Mouse (Mus musculus) brain, embryonic 14.5 days (tissue): ENCODE measurements around the gene Il20rb. TPM values are rescaled to one million over a fixed set of nuclear protein-coding genes. Genes with fewer than 3 reads are reported as not detected.

Experiments used
- DNase-seq: peaks from one replicate; pipeline ENCODE4 v3.0.0-alpha.2; 2011; ENCODE audit warnings: low read depth
- CTCF ChIP-seq: fragments of 200-500 bp; IDR thresholded peaks from 2 replicates; pipeline ENCODE4 v1.5.1; 2012; ENCODE audit warnings: inconsistent platforms, mild to moderate bottlenecking, moderate library complexity, borderline replicate concordance; ENCODE audit not compliant: insufficient read depth, insufficient read length; ENCODE audit errors: extremely low read depth
- POLR2A ChIP-seq: fragments of 200-500 bp; IDR thresholded peaks from 2 replicates; pipeline ENCODE4 v1.6.1; 2012; ENCODE audit warnings: mild to moderate bottlenecking, inconsistent platforms, borderline replicate concordance; ENCODE audit not compliant: poor library complexity, insufficient read depth, insufficient read length, severe bottlenecking; ENCODE audit errors: extremely low read depth
- polyA plus RNA-seq: library from polyadenylated mRNA; depleted of rRNA; stranded (reverse); fragments of >200 nt; gene quantifications from 2 replicates; pipeline ENCODE4 v1.2.3, GENCODE M21; 2012

Il20rb gene
- polyA plus RNA-seq, 1 experiment = 2.2 TPM

DNA sequence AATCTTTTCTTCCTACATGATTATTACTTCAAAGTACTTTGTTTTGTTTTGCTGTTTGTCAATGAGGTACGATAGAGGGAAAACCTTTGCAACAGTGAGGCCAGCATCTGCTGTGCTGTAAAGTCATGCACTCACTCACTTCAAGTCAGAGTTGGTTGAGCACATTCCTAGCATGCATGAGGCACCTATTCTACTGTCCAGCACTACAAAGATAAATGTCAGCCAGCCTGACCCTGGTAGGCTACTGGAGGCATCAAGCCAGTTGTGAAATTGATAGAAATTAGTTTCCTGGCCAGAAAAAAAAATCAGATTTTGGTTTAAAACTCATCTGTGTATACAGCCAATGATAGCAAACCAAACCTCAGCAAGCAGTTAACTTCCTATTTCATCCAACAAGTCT lies 4.8 kb upstream of the Il20rb start:
- DNase-seq = no peak
- TF ChIP-seq POLR2A (no peak), CTCF (no peak)

DNA sequence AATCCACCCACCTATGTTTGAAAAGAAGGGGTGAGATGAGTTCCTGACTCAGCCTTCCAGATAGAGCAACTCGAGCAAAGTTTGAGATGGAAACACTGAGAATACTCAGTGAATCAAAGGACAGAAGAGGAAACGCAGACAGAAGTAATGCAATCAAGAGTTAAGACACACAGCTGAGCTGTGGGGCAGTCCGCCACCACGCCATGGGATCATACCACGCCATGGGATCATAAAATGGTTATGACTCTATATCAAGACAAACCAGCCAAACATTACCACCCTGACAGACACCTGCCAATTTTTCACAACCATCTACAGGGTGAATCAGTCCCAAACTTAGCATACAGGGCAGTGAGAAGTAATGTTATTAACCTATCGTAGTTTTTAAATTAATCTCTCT lies 2.4 kb upstream of the Il20rb start:
- no peak for TF ChIP-seq CTCF
- TF ChIP-seq POLR2A = no peak
- no peak for DNase-seq

DNA sequence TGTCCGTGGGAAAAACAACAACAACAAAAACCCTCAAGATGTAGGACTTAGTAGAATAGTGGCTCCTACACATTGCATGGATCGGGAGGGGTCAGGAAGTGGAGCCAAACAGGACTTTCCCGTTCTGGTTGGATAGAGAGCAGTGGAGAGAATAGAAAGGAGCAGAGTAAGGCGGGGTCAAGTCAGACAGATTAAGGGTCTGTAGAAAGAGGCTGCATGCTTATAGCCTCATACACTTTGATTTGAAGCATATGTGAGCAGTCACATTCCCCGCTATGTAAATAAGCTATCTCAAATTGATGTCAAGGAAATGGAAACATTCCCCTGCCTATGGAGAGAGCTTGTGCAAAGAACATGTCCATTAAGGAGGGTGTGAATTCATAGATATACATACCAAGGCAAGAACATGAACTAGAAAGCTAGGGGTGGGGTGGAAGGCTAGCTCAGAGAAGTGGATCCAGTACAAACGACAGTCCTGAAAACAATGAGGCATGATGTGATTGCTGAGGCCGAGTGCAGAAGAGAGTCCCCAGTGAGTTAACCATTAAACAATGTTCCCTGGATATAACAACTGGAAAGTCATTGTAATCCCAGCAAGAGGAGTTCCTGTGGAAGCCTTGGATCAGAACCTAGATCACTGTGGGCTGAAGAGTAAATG lies 1.6 kb upstream of the Il20rb start:
- DNase-seq = no peak
- TF ChIP-seq POLR2A = no peak
- no peak for TF ChIP-seq CTCF

DNA sequence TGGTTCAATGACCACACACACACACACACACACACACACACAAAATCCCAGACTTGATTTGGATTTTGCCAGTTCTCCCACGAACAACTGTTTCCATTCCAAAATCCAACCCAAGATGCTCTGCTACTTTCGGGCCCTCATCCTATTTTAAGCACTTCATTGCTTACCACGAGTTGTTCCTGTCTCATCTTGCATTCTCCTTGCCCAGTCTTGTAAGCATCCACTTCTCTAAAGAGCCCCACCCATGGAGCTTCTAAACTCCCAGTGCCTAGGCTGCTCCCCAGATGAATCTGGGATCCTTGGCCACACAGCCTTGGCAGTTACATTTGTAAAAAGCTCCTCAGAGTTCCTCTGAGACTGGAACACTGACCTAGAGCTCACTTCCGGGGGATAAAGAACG lies 3.3 kb downstream of the Il20rb start:
- TF ChIP-seq POLR2A = no peak
- TF ChIP-seq CTCF = no peak
- DNase-seq = no peak

DNA sequence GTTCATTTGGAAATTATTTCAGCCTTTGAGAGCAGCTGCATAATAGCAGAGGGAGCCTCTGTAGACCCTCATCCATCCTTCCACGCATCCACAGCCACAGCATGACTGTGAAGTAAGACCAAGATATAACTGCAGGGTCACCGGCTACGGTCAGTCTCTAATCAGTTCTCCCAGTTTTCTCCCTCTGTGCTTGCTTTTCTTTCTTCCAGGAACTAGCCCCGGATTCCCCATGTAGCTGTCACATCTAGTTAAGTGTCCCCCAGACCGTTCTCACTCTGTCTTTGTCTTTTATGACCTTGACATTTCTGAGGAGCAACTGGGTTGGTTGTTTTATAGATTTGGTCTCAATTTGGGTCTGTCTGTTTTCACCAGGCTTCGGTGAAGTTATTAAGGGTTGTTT lies 5.0 kb downstream of the Il20rb start:
- no peak for DNase-seq
- TF ChIP-seq POLR2A (no peak), CTCF (no peak)

DNA sequence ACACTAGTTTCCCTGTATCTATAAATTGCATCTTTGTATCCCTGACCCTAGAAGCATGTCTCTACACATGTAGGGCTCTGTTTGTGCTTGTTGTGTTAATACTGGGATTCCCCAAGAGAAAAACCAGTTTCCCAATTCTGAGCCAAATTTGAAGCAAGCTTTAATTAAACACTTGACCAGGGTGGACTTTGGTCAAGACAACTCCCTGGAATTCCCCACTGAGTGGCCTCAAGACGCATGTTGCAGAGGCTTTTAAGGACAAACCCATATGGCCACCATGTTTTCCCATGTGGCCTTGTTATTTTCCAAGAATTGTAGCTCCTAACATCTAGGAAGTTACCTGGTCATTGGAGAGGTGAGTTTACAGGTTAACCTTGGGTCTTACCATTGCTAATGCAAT lies 12.5 kb downstream of the Il20rb start:
- DNase-seq = no peak
- no peak for TF ChIP-seq POLR2A
- TF ChIP-seq CTCF = no peak

DNA sequence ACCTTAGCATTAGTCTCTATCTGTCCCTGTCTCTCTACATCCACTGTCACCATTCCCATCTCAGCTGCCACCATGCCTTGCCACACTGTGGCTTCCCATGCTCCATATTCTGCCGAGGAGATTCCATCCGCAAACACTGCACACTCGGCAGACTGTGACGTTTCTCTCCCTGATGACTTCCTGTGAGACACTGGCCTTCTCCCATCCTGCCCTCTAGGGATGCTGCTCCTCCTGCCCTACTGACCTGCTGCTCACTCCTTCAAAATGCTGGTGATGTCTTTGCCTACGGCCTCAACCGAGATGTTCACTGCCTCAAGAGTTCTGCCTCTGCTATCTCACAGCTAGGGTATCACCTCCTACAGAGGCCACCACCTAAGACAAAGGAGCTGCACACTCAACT lies 13.2 kb downstream of the Il20rb start:
- DNase-seq = no peak
- TF ChIP-seq POLR2A = no peak

DNA sequence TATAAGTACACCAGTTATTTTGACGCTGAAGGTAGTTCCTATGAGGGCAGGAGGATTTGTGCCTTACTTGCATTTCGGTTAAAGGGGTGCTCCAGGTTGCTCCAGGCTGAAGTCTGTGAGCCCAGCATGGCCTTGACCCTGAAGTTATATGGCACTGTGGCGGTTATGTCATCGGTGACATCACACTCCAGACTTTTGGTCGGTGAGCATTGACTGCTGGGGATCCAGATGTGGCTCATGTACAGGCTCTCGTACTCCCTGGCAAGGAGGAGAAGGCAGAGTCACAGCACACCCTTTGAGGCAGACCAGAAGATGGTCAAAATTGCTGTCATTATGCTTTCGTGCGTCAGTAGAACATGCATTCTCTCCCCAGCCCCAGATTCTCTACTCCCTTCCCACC lies 13.7 kb downstream of the Il20rb start:
- no peak for DNase-seq
- TF ChIP-seq CTCF = no peak
- no peak for TF ChIP-seq POLR2A

DNA sequence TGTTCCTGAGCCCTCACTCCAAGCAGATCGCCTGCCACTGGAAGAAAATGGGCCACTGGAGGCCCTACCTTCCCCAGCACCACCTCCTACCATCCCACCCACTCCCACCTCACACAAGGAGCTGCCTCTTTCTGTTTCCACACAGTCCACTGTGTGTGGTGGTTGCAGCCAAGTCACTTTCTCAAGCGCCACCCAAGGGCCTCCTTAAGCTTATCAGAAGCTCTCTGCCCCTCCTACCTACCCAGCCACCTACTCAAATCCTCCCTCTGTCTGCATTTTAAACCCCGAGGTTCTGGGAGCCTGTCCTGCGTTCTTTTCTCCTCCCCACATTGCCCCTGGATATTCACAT lies 15.0 kb downstream of the Il20rb start:
- no peak for DNase-seq
- no peak for TF ChIP-seq POLR2A
- TF ChIP-seq CTCF = no peak

DNA sequence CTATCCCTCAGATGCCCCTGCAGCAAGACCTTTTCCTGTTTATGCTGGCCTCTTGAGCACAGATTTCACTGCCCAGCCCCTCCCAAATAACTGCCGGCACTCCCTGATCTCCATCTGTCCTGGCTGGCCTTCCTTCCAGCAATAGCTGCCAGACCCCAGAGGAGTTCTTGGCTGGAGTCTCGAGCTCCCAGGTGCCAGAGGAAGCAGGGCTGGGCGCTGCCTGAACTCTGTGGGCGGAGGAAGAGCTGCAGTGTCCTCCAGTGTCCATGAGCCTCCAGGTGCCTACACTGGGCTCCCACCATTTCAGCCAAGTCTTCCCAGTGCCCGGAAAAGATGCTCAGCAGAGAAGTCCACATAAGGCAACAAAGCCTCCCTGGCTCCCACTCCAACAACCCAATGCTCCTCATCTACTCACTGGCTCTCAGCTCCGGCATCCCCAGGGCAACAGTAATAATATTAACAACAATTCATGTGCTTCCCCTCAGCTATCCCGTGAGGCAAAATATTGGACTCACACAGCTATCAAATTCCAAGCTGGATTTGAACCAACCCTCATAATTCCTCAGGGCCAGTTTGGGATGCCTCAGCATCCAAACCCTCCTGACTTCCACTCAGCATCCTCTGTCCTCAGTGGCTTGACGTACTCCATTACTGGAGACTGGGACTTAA lies 15.5 kb downstream of the Il20rb start:
- TF ChIP-seq CTCF (no peak), POLR2A (no peak)

DNA sequence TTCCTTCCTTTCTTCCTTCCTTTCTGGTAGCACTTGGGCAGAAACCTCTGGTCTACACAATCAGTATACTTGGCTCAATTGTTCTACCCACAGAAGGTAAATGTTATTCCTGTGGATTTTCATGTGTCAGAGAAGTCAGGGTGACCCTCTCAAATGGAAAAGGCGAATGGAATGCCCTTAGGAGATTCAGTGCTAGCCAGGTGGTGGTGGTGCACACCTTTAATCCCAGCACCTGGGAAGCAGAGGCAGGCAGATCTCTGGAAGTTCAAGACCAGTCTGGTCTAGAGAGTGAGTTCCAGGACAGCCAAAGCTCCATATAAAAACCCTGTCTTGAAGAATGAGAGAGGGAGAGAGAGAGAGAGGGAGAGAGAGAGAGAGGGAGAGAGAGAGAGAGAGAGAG lies 16.4 kb downstream of the Il20rb start:
- DNase-seq = no peak
- TF ChIP-seq POLR2A (no peak), CTCF (no peak)

More for the DNA sequence above, 15.5 kb downstream of the Il20rb start:
- peak; percentile 68 for DNase-seq

DNA sequence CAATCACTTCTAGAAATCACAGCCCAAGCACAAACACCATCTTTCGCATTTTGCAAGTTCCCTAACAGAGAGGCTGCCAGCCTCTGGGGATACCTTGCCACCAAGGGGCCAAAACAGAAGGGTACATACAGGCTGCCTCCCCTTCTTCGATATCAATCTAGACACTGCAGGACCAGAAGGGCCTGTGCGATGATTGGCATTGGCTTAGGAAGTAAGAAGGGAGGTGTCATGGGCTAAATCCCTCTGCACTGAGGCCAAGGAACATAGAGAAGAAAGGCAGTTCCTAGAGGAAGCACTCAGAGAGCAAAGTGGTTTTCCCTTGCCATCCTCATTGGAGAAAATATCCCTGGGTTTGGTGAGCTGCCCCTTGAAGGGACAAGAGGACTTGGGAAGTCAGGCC lies 16.9 kb downstream of the Il20rb start:
- no peak for DNase-seq
- TF ChIP-seq CTCF (no peak), POLR2A (no peak)

DNA sequence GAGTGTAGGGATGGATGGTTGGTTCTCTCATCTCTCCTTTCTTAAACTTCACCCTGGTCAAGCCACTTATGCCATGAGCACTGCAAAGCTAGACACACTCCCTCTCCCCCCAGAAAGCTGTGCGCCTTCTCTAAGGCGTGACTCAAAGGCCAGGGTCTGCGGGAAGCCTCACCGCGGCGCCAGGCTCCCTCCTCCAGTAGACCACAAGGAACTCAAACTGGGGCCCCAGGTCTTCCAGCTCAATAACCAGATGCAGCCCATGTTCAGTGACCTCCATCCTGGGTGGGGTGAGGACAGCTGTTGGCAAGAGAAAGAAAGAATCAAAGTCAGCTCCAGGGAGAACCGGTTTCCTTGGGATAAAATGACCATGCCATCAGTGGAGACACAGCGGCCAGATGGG lies 18.4 kb downstream of the Il20rb start:
- DNase-seq = no peak

DNA sequence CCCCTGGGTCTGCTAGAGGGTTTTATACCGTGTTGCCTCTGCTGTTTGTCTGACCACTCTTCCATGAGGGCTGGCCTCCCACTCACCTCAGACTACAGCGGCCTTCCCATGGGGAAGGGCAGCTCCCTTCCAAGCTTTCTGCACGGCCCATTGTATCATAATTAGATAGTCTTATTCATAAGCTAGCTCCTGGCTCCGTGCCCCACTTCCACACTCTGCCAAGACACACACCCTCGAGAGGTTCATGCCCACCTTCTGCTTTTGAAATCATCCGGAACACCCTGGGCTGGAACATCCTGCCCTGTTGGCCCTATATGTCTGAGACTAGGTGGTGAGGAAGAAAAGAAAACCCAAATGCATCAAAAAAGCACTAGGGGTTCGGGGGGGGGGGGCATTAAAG lies 18.9 kb downstream of the Il20rb start:
- peak; percentile 61 for DNase-seq
- TF ChIP-seq CTCF (no peak), POLR2A (no peak)

More for the DNA sequence above, 18.4 kb downstream of the Il20rb start:
- TF ChIP-seq CTCF (no peak), POLR2A (no peak)

DNA sequence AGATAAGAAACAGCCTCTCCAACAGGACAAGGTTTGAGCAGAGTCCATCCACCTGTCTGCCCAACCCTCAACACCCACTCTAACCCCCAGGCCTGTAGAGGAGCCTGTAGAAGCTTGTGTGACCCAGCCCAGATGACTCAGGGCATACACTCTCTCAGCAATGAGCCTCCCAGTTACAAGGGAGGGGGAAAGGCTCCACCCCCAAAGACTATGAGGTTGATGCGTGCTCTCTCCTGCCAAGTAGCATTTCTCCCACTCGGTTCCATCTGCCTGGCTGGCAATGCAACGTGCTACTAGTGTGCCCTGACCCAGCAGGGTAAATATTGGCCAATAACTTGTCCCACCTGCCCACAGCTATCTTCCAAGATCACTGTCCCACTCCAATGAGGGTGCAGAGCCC lies 19.8 kb downstream of the Il20rb start:
- DNase-seq = peak; percentile 37
- no peak for TF ChIP-seq CTCF
- no peak for TF ChIP-seq POLR2A

DNA sequence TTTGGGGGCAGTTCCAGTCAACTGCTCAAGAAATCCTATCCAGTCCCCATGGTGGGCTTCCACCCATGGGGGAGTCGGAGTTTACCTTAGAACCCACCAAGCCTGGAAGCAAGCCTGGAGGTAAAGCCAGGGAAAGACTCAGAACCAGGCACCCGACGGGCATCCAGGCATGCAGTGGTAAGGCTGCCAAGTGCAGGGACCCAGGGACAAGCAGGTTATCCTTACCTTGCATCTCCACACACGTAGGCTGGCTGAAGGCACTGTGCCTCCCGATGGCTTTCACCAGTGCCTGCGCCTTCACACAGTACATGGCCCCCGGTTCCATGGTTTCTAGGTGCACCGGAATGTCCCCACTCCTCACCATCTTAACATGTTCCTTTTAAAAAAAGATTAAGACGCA lies 20.6 kb downstream of the Il20rb start:
- no peak for DNase-seq
- TF ChIP-seq POLR2A = no peak
- TF ChIP-seq CTCF = no peak
